21 mouse cellular contexts compared by ENCODE assay signal in the genomic region with DNA sequence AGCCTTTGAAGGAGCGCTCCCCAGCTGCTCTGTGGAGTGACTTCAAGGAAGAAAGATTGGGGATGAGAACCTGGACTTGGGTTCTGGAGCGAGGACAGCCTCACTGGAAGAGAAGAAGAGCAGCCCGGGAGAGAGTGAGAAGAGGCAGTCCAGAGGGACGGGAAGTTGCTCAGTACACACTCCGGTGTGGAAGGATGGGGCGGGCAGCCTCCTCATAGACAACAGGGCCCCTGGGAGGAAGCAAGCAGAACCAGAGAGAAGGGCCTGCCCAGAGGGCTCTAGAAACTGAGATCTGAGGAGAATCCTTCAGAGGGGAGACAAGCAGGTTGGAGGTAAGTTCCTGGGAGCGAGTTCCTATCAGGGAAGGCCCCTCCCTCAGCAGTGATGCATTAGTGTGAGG. TPM values are rescaled to one million over a fixed set of nuclear protein-coding genes. Genes with fewer than 3 reads are reported as not detected.
A peak's percentile ranks its signal among the peaks of the same experiment; 100 is the strongest.
DNase-seq lines count a peak whose midpoint lies in the region; ATAC-seq and TF ChIP-seq lines count a peak whose summit lies in the region.
"Had no signal": no experiment of that assay in that cellular context is flagged by ENCODE, and none has a peak within 500 bp of the region (broad histone marks: within the 10 kb centered on the region; RNA-seq: fewer than 3 reads in every experiment).

No protein-coding gene starts in this region.

- intact Hi-C loops in left cerebral cortex, adult 2 months (cut with DNase I) = no loop called here

- H3K9ac ChIP-seq in heart, postnatal 0 days (replicated peaks; ENCODE audit: low read depth, low read length) = no peak overlapping the region; the same call in 1 of the 2 replicates
- H3K9ac ChIP-seq in liver, embryonic 16.5 days (ENCODE audit: low read depth, low read length) = no peak overlapping the region; the same call in 1 of the 2 replicates
- H3K9ac ChIP-seq: heart, embryonic 15.5 days; hindbrain, embryonic 15.5 days; limb, embryonic 15.5 days; midbrain, embryonic 12.5 days; neural tube, embryonic 15.5 days had no signal

- peaks cover 15% of the 10 kb centered on the region for H3K4me1 ChIP-seq in heart, postnatal 0 days (ENCODE audit: control insufficient read depth, insufficient read depth)
- H3K4me1 ChIP-seq in bone marrow, adult 2 months (ENCODE audit: control insufficient read depth, insufficient read depth, low read length) = peaks cover 28% of the 10 kb centered on the region
- peaks cover 70% of the 10 kb centered on the region for H3K4me1 ChIP-seq in liver, embryonic 16.5 days (ENCODE audit: control insufficient read depth, low read depth, low read length)

- no peak for TF ChIP-seq POLR2A in bone marrow, adult 2 months (IDR thresholded peaks at IDR 0.05; ENCODE audit: borderline replicate concordance, control insufficient read depth, low read depth, low read length)

- H3K36me3 ChIP-seq in heart, postnatal 0 days (replicated peaks; ENCODE audit: control insufficient read depth, insufficient read depth, low read length) = no peaks in the 10 kb centered on the region
- no peaks in the 10 kb centered on the region for H3K36me3 ChIP-seq in liver, embryonic 16.5 days (ENCODE audit: control insufficient read depth, insufficient read depth)
- H3K36me3 ChIP-seq: heart, embryonic 15.5 days; hindbrain, embryonic 15.5 days; limb, embryonic 15.5 days; midbrain, embryonic 12.5 days; neural tube, embryonic 15.5 days had no signal

- WGBS in heart, postnatal 0 days = 50% methylated on average over 7 of the region's 7 CpGs
- 33% methylated on average over 7 of the region's 7 CpGs for WGBS in bone marrow, adult 2 months
- 54% methylated on average over 7 of the region's 7 CpGs for WGBS in liver, embryonic 16.5 days (ENCODE audit: insufficient replicate concordance)

- no peak for TF ChIP-seq CTCF in heart, postnatal 0 days (IDR thresholded peaks at IDR 0.05; ENCODE audit: low read depth)
- no peak for TF ChIP-seq CTCF in bone marrow, adult 2 months (IDR thresholded peaks at IDR 0.05; ENCODE audit: control insufficient read depth, insufficient read depth, low read length)
- TF ChIP-seq CTCF in left cerebral cortex, adult 2 months (IDR thresholded peaks at IDR 0.05) = no peak

- no peak overlapping the region for H3K4me2 ChIP-seq in heart, postnatal 0 days (ENCODE audit: low read depth, low read length)
- H3K4me2 ChIP-seq in liver, embryonic 16.5 days (ENCODE audit: low read depth, low read length) = no peak overlapping the region
- H3K4me2 ChIP-seq: heart, embryonic 15.5 days; hindbrain, embryonic 15.5 days; limb, embryonic 15.5 days; midbrain, embryonic 12.5 days; neural tube, embryonic 15.5 days had no signal

- no peak for TF ChIP-seq EP300 in heart, postnatal 0 days (IDR thresholded peaks at IDR 0.05; ENCODE audit: low read depth)

- H3K27ac ChIP-seq in heart, postnatal 0 days (ENCODE audit: low read depth) = peak overlapping the region; percentile 38; the same call in 1 of the 2 replicates
- peak overlapping the region; percentile 26 for H3K27ac ChIP-seq in bone marrow, adult 2 months (ENCODE audit: control insufficient read depth, insufficient read depth, low read depth, low read length, poor library complexity)
- peak overlapping the region; percentile 45; the same call in 1 of the 2 replicates for H3K27ac ChIP-seq in liver, embryonic 16.5 days (ENCODE audit: low read length)
- no peak overlapping the region for H3K27ac ChIP-seq in left cerebral cortex, adult 2 months
- H3K27ac ChIP-seq: heart, embryonic 15.5 days; hindbrain, embryonic 15.5 days; limb, embryonic 15.5 days; midbrain, embryonic 12.5 days; neural tube, embryonic 15.5 days had no signal

- H3K4me3 ChIP-seq in heart, postnatal 0 days (ENCODE audit: low read depth, low read length) = no peak overlapping the region
- H3K4me3 ChIP-seq in bone marrow, adult 2 months (replicated peaks; ENCODE audit: control insufficient read depth, low read depth, low read length) = no peak overlapping the region
- no peak overlapping the region for H3K4me3 ChIP-seq in liver, embryonic 16.5 days (ENCODE audit: low read depth, low read length)
- H3K4me3 ChIP-seq in left cerebral cortex, adult 2 months = no peak overlapping the region
- H3K4me3 ChIP-seq: erythroblast, embryonic 14.5 days; heart, embryonic 15.5 days; hindbrain, embryonic 15.5 days; limb, embryonic 15.5 days; midbrain, embryonic 12.5 days; myocyte; neural tube, embryonic 15.5 days had no signal

- no peak for DNase-seq in heart, postnatal 0 days (ENCODE audit: low spot score)
- DNase-seq in heart, adult 8-10 months (ENCODE audit: low spot score) = no peak
- no peak for DNase-seq in right cerebral cortex, adult 18-20 months
- DNase-seq in cerebellum, postnatal 10 days = no peak
- no peak for DNase-seq in left cerebral cortex, adult 2 months (ENCODE audit: extremely low spot score in 1 of 2, low spot score in 2 of 2)
- DNase-seq: gastrocnemius, postnatal 14 days; kidney, adult 18-20 months; kidney, postnatal 25 days; layer of hippocampus, adult 9-11 months; thymus, postnatal 36 days had no signal

- H3K9me3 ChIP-seq in heart, postnatal 0 days (replicated peaks; ENCODE audit: control insufficient read depth, low read length) = no peaks in the 10 kb centered on the region
- no peaks in the 10 kb centered on the region for H3K9me3 ChIP-seq in liver, embryonic 16.5 days (replicated peaks; ENCODE audit: control insufficient read depth, low read length)
- H3K9me3 ChIP-seq: heart, embryonic 15.5 days; hindbrain, embryonic 15.5 days; limb, embryonic 15.5 days; midbrain, embryonic 12.5 days; neural tube, embryonic 15.5 days had no signal

- no peak for ATAC-seq in heart, postnatal 0 days (ENCODE audit: insufficient read depth, low read depth)
- peak; percentile 45 for ATAC-seq in granulocyte monocyte progenitor cell, adult 5-6 weeks (replicated peaks; ENCODE audit: poor library complexity, severe bottlenecking)
- no peak for ATAC-seq in liver, embryonic 16.5 days (ENCODE audit: low read depth)
- ATAC-seq: forebrain, embryonic 16.5 days had no signal

- H3K27me3 ChIP-seq in heart, postnatal 0 days (ENCODE audit: control insufficient read depth, insufficient read depth, low read length) = no peaks in the 10 kb centered on the region
- H3K27me3 ChIP-seq in liver, embryonic 16.5 days (ENCODE audit: control insufficient read depth, insufficient read depth, low read depth, low read length) = no peaks in the 10 kb centered on the region
- H3K27me3 ChIP-seq: heart, embryonic 15.5 days; hindbrain, embryonic 15.5 days; limb, embryonic 15.5 days; midbrain, embryonic 12.5 days; neural tube, embryonic 15.5 days had no signal

RNA-seq across cellular contexts. Expression of gene Taok3, which starts 20.4 kb away (rescaled TPM):
- total RNA-seq in heart, postnatal 0 days (2014; rRNA removed; ENCODE audit: low replicate concordance) = 1.1 and 3.9 TPM in 2 replicates
- 5.8 and 7.5 TPM in 2 replicates for polyA plus RNA-seq in heart, postnatal 0 days (2015; fragmentation: Nextera tagmentation; extraction: Ambion mirVana)
- 1 to 10 TPM; 6.1 to 8.4 (median 6.3) TPM for total RNA-seq in heart, adult 8-10 months (2022)
- 31.0 and 47.6 TPM in 2 replicates for polyA plus RNA-seq in bone marrow, adult 2 months (2011; ENCODE audit: insufficient read depth, insufficient read length, low replicate concordance, missing spikeins)
- 68.9 and 84.9 TPM in 2 replicates for total RNA-seq in granulocyte monocyte progenitor cell, adult 5-6 weeks (2014; fragmentation: Nextera tagmentation)
- 46.1 and 49.3 TPM in 2 replicates for total RNA-seq in granulocyte monocyte progenitor cell, adult 5-6 weeks (2017)
- polyA plus RNA-seq in liver, embryonic 16.5 days (2015; fragmentation: Nextera tagmentation; extraction: Ambion mirVana) = 39.9 and 41.8 TPM in 2 replicates
- total RNA-seq in left cerebral cortex, adult 2 months (2021) = 10 to 100 TPM; 52.5 to 54.7 TPM

RNA-seq across cellular contexts. Expression of gene Suds3, which starts 24.5 kb away (rescaled TPM):
- 31.9 and 50.1 TPM in 2 replicates for total RNA-seq in heart, postnatal 0 days (2014; rRNA removed; ENCODE audit: low replicate concordance)
- polyA plus RNA-seq in heart, postnatal 0 days (2015; fragmentation: Nextera tagmentation; extraction: Ambion mirVana) = 36.9 and 38.2 TPM in 2 replicates
- total RNA-seq in heart, adult 8-10 months (2022) = 100 to 1,000 TPM in 1 of 4 experiments, 10 to 100 TPM in 3; 75.9 to 101 (median 94.1) TPM
- polyA plus RNA-seq in bone marrow, adult 2 months (2011; ENCODE audit: insufficient read depth, insufficient read length, low replicate concordance, missing spikeins) = 40.4 and 57.7 TPM in 2 replicates
- 46.0 and 52.2 TPM in 2 replicates for total RNA-seq in granulocyte monocyte progenitor cell, adult 5-6 weeks (2014; fragmentation: Nextera tagmentation)
- total RNA-seq in granulocyte monocyte progenitor cell, adult 5-6 weeks (2017) = 84.9 and 91.7 TPM in 2 replicates
- polyA plus RNA-seq in liver, embryonic 16.5 days (2015; fragmentation: Nextera tagmentation; extraction: Ambion mirVana) = 24.1 and 26.6 TPM in 2 replicates
- total RNA-seq in left cerebral cortex, adult 2 months (2021) = 100 to 1,000 TPM; 117 to 141 TPM
